In the genomic region with DNA sequence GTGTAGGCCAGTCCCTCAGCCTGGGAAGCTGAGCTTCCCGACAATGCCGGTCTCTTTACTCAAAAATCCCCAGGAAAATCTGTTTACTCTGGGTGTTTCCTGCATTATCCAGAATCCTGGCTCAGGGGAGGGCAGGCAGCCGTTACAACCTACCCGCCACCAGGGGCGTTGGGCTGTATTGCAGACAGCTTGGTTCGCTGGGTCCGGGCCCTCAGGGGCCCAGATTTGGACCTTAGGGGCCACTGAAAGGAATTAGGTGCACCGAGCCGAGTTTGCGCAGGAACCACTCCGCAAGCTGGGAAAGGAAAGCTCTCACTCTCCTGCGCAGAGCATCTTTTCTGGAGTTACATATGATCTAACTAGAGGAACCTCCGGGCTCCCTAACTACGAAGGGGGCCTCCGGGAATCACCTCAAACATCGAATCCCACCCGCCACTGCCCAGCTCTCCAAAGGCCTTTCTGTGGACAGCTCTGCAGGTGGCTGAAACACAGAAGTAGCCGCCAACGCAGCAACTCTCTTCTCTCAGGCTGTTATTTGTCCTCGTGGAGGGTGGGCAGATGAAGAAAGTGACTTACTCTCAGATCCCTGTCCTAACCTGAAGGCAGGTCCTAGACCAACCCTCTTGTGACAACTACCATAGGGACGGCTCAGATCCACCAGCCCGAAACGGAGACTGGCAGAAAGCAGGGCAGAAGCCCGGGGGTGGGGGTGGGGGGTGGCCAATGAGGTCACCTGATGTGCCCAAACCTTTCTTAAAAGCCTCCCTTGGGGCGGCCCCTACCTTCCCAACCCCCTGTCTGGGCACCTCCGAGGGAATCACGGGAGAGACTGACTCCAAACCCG, we compare ENCODE assay signal across 8 mouse cellular contexts. TPM values are rescaled to one million over a fixed set of nuclear protein-coding genes. Genes with fewer than 3 reads are reported as not detected.
A peak's percentile ranks its signal among the peaks of the same experiment; 100 is the strongest.
DNase-seq lines count a peak whose midpoint lies in the region; ATAC-seq lines count a peak whose summit lies in the region.

No protein-coding gene starts in this region.

- intact Hi-C loops in heart, postnatal 36 days (cut with DNase I) = no loop called here

- under 1% methylated on average over 28 of the region's 28 CpGs for WGBS in forebrain, embryonic 11.5 days
- 2% methylated on average over 28 of the region's 28 CpGs for WGBS in forebrain, embryonic 16.5 days
- WGBS in liver, embryonic 11.5 days = 2% methylated on average over 28 of the region's 28 CpGs

- no peak overlapping the region for H3K27ac ChIP-seq in forebrain, embryonic 11.5 days (ENCODE audit: low read depth, low read length)
- no peak overlapping the region for H3K27ac ChIP-seq in forebrain, embryonic 16.5 days (ENCODE audit: low read length)
- no peak overlapping the region for H3K27ac ChIP-seq in liver, embryonic 11.5 days (ENCODE audit: low read depth, low read length)

- no peaks in the 10 kb centered on the region for H3K36me3 ChIP-seq in forebrain, embryonic 11.5 days (ENCODE audit: control insufficient read depth, insufficient read depth, low read length)
- H3K36me3 ChIP-seq in forebrain, embryonic 16.5 days (ENCODE audit: control insufficient read depth, insufficient read depth) = no peaks in the 10 kb centered on the region
- H3K36me3 ChIP-seq in liver, embryonic 11.5 days (ENCODE audit: control insufficient read depth, insufficient read depth, low read length) = no peaks in the 10 kb centered on the region
- no peaks in the 10 kb centered on the region for H3K36me3 ChIP-seq in splenic B cell, adult 2 months (ENCODE audit: control insufficient read depth, insufficient read depth, low read length, poor library complexity, severe bottlenecking)

- H3K9me3 ChIP-seq in forebrain, embryonic 11.5 days (ENCODE audit: control insufficient read depth, low read length) = no peaks in the 10 kb centered on the region
- no peaks in the 10 kb centered on the region for H3K9me3 ChIP-seq in forebrain, embryonic 16.5 days (ENCODE audit: control insufficient read depth, low read length)
- H3K9me3 ChIP-seq in liver, embryonic 11.5 days (ENCODE audit: control insufficient read depth, low read length) = no peaks in the 10 kb centered on the region

- no peak overlapping the region for H3K9ac ChIP-seq in forebrain, embryonic 11.5 days (ENCODE audit: low read length)
- no peak overlapping the region for H3K9ac ChIP-seq in forebrain, embryonic 16.5 days (replicated peaks; ENCODE audit: low read depth, low read length)
- no peak overlapping the region for H3K9ac ChIP-seq in liver, embryonic 11.5 days (ENCODE audit: low read depth, low read length)

- no peak overlapping the region for H3K4me2 ChIP-seq in forebrain, embryonic 11.5 days (ENCODE audit: low read depth, low read length, severe bottlenecking)
- H3K4me2 ChIP-seq in forebrain, embryonic 16.5 days (ENCODE audit: low read length) = no peak overlapping the region
- no peak overlapping the region for H3K4me2 ChIP-seq in liver, embryonic 11.5 days

- DNase-seq in forebrain, embryonic 11.5 days (ENCODE audit: low spot score) = peak; percentile 70
- peak; percentile 63 for DNase-seq in B cell, adult 2 months
- DNase-seq in cerebellum, postnatal 10 days = peak; percentile 57 to 69
- DNase-seq in heart, postnatal 36 days = peak; percentile 29 to 43
- DNase-seq in liver, embryonic 11.5 days (ENCODE audit: low spot score) = peak; percentile 67
- DNase-seq in splenic B cell, adult 2 months (ENCODE audit: low read depth, low spot score) = peak; percentile 72
- no peak for DNase-seq in urinary bladder, postnatal 25 days (ENCODE audit: low spot score)

- H3K4me3 ChIP-seq in forebrain, embryonic 11.5 days (ENCODE audit: low read depth, low read length) = no peak overlapping the region
- H3K4me3 ChIP-seq in forebrain, embryonic 16.5 days (replicated peaks; ENCODE audit: low read length) = no peak overlapping the region
- H3K4me3 ChIP-seq in liver, embryonic 11.5 days (ENCODE audit: low read depth, low read length) = no peak overlapping the region

- peaks cover 57% of the 10 kb centered on the region for H3K27me3 ChIP-seq in forebrain, embryonic 11.5 days (ENCODE audit: control insufficient read depth, insufficient read depth, low read length)
- H3K27me3 ChIP-seq in forebrain, embryonic 16.5 days (replicated peaks; ENCODE audit: control insufficient read depth, insufficient read depth, low read length) = peaks cover 24% of the 10 kb centered on the region
- H3K27me3 ChIP-seq in liver, embryonic 11.5 days (replicated peaks; ENCODE audit: control insufficient read depth, insufficient read depth, low read length) = peaks cover 82% of the 10 kb centered on the region
- no peaks in the 10 kb centered on the region for H3K27me3 ChIP-seq in splenic B cell, adult 2 months (ENCODE audit: control insufficient read depth, insufficient read depth, low read length, poor library complexity, severe bottlenecking)

- peaks cover 41% of the 10 kb centered on the region for H3K4me1 ChIP-seq in forebrain, embryonic 11.5 days (replicated peaks; ENCODE audit: control insufficient read depth, insufficient read depth, low read length)
- peaks cover 41% of the 10 kb centered on the region for H3K4me1 ChIP-seq in forebrain, embryonic 16.5 days (replicated peaks; ENCODE audit: control insufficient read depth, insufficient read depth, low read length)
- H3K4me1 ChIP-seq in liver, embryonic 11.5 days (replicated peaks; ENCODE audit: control insufficient read depth, insufficient read depth, low read length) = peaks cover 33% of the 10 kb centered on the region

- no peak for ATAC-seq in forebrain, embryonic 11.5 days (replicated peaks; ENCODE audit: low FRiP score)
- no peak for ATAC-seq in forebrain, embryonic 16.5 days
- no peak for ATAC-seq in liver, embryonic 11.5 days (replicated peaks; ENCODE audit: low FRiP score)

RNA-seq across cellular contexts. Expression of a gene that starts 2.6 kb away (rescaled TPM):
- polyA plus RNA-seq in forebrain, embryonic 11.5 days (2014; fragmentation: Nextera tagmentation; extraction: Ambion mirVana) = 6.4 and 7.0 TPM in 2 replicates
- polyA plus RNA-seq in forebrain, embryonic 16.5 days (2015; fragmentation: Nextera tagmentation; extraction: Ambion mirVana) = 18.1 and 18.5 TPM in 2 replicates
- total RNA-seq in heart, postnatal 36 days (2021) = 10 to 100 TPM; 11.5 to 13.6 TPM
- 5.1 TPM in 2 replicates for polyA plus RNA-seq in liver, embryonic 11.5 days (2014; fragmentation: Nextera tagmentation; extraction: Ambion mirVana)

RNA-seq across cellular contexts. Expression of a gene that starts 47.8 kb away (rescaled TPM):
- 9.5 and 11.2 TPM in 2 replicates for polyA plus RNA-seq in forebrain, embryonic 11.5 days (2014; fragmentation: Nextera tagmentation; extraction: Ambion mirVana)
- polyA plus RNA-seq in forebrain, embryonic 16.5 days (2015; fragmentation: Nextera tagmentation; extraction: Ambion mirVana) = 12.3 and 13.4 TPM in 2 replicates
- total RNA-seq in heart, postnatal 36 days (2021) = 1 to 10 TPM; 5.3 to 9.1 TPM
- 6.5 and 7.1 TPM in 2 replicates for polyA plus RNA-seq in liver, embryonic 11.5 days (2014; fragmentation: Nextera tagmentation; extraction: Ambion mirVana)
